Mouse (Mus musculus): Measurements from ENCODE around the gene Mrgprb5.

- no peak for TF ChIP-seq CTCF (IDR thresholded peaks at IDR 0.05; ENCODE audit: control insufficient read depth, insufficient read depth, insufficient replicate concordance, low read depth, low read length)
- no peak for TF ChIP-seq POLR2A (IDR thresholded peaks at IDR 0.05; ENCODE audit: control insufficient read depth, low read depth, low read length)
Measured at GRCm38 (mm10) chr7:48138248-48138702, 30.5 kb downstream of the Mrgprb5 start.

Data from testis, adult 2 months (tissue).